Mouse (Mus musculus): ENCODE data around the gene Dennd5b.
A peak's percentile ranks its signal among the peaks of the same experiment; 100 is the strongest.

Dennd5b gene

DNA sequence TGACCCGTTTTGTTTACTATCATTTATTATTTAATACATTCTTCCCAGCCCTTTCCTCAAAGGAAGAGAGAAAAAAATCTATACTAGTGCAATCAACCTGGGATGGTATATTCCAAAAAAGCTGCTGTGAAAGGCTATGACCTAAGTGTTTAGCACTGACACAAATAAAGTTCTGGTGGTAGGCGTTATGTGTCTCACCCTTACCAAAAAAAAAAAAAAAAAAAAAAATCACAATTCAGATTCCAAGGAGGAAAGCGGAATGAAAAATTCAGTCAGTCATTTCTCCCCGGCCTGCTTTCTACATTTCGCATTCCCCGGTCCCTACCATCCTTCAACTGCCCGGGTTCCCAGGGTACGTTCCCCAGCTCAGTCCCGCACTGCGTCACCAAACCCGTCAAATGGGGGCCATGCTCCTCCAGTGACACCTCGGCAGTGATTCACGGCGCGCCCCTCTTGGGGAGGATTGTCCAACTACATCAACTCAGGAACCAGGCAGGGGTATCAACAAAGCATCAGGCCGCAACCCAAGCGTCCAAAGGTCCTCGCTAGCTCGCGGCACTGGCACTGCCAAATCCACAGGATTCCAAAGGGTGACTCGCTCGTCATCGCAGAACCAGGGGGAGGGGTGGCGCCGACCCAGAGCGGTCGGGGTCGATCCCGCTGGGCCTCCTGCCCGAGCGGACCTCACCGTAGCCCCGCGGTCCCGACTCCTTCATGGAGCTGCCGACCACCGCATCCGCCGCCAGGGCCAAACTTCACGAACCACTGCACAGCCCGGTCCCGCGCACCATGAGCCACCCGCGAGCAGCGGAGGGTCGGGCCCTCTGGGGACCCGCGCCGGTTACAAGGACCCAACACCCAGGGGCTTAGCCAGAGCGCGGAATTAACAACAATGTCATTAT lies 1.1 kb downstream of the Dennd5b start:
- DNase-seq (ENCODE audit: low spot score), result peak; percentile 60

DNA sequence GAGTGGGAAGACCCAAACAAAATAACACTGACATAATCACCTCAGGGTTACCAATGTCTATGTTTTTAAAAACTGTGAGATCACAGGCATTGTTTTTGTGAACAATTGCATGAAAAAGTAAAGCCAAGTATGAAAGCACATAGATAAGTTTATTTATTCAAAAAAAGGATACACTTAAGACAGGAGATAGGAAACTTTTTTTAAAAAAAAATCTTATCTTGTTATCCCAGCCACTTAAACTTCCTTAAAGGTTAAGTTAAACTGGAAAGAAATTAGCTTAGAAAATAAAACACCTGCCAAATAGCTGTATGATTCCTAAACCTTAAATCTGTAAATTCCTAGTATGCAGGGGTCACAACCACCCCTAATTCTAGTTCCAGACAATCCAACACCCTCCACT lies 2.5 kb downstream of the Dennd5b start:
- no peak for DNase-seq (ENCODE audit: low spot score)

- DNase-seq (ENCODE audit: low spot score), result no peak
Measured at GRCm38 (mm10) chr6:149097276-149097675, 4.2 kb downstream of the Dennd5b start.

GRCm38 (mm10) chr6:149096233-149096632 lies 5.2 kb downstream of the Dennd5b start:
- DNase-seq (ENCODE audit: low spot score), result no peak

- no peak for DNase-seq (ENCODE audit: low spot score)
Measured at GRCm38 (mm10) chr6:149095389-149095788, 6.1 kb downstream of the Dennd5b start.

DNA sequence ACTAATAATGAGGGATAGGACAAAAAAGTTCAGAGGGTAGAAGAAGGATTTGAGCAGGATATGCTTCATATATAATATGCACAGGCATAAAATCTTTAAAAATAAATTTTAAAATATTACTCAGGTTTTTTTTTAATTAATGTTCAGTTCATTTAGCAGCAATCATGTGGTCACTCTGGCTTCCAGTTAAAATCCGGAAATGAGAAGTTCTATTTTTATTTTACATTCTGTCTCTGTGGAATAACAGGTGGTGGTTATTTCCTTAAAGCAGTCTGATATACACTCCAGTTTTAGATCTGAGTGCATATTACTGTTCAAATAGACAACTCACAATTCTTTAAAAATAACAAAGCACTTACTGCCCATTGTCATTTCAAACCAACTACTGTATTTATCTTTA lies 6.9 kb downstream of the Dennd5b start:
- DNase-seq (ENCODE audit: low spot score), result no peak

GRCm38 (mm10) chr6:149093465-149093864 lies 8.0 kb downstream of the Dennd5b start:
- no peak for DNase-seq (ENCODE audit: low spot score)

DNA sequence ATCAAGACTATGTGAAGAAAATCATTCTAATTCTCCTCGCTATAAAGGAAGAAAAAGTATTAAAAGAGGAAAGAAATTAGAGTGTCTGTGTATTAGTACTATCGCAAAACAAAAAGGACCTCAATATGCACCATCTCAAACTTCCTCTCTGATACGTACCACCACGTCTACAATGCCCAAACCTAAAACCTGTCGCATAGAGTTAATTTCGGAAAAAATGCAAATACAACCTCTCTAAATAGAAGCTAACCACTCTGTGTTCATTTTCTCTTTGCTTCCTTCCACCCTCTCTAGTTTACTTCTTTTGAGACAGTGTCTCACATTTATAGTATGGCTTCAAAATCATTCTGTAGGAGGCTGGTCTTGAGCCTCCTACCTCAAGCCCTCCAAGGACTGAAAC lies 9.1 kb downstream of the Dennd5b start:
- DNase-seq (ENCODE audit: low spot score), result no peak

- no peak for DNase-seq (ENCODE audit: low spot score)
Measured at GRCm38 (mm10) chr6:149077136-149077808, 24.2 kb downstream of the Dennd5b start.

DNA sequence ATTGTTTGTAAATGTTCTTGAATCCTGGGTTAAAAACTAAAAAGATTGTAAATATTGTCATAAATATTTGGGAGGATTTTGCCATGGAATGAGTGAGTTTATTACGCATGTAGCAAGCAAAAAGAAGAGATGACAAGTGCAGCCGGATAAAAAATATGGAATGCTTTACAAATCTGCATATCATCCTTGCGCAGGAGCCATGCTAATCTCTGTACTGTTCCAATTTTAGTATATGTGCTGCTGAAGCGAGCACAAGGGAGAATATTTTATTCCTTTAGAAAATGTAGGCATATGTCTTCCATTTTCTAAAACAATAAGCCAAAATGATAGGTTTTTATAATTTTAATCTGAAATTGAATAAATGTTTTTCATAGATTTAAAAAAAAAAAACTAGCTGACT lies 27.6 kb downstream of the Dennd5b start:
- no peak for DNase-seq (ENCODE audit: low spot score)

DNA sequence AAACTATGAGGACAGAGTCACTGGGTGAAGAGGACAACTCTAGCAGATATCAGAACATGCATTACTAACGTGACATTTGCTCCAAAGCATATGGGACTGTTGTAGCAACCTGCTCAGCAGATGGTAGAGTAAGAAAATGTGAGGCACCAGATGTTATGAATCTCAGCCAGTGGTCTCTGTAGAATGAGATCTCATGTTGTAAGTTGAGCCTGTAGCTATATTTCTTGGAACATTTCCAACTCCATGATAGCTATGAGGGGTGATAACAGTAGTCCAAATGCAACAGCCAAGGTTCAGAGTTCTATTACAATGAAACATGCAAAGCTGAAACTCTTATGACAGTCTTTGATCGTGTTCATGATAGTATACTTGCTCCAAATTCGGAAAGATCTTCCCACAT lies 28.6 kb downstream of the Dennd5b start:
- DNase-seq (ENCODE audit: low spot score), result no peak

DNA sequence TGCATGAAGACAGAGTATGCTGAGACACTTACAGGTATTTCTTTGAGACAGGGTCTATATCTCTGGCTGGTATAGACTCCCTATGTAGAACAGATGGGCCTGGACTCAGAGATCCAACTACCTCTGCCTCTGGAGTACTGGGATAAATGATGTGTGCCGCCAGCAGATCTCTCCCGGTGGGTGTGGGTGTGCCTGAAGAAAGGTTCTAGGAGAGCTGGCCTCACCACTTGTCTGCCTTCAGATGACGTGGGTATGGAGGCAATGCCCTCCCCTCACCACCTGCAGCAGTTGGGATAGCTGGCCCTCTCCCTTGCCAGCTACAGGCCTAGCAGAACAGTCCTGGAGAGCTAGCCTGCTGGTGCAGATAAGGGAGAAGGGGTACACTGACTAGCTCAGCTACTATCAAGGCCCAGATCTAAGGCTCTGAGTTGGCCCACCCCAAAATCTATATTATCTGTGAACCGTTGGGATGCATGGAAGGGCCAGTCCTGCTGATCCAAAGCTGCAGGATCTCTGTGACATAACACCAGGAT lies 30.8 kb downstream of the Dennd5b start:
- DNase-seq (ENCODE audit: low spot score), result no peak

DNA sequence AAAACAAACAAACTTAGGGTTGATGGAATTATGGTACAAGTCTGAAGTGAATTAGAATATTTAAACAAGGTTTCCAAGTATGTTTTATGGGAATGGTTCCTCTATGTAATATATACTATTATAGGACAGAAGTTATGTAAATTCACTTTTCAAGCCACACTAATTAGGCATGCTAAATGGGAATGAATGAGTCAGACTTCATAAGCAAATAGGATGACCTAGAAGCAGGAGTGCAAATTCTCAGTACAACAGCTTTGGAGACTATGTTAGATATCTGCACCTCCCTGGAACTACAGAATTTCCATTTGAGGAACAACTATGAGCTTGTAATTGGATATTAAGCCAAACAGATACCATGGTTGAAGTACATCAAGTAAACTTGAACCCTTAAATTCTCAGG lies 38.1 kb downstream of the Dennd5b start:
- no peak for DNase-seq (ENCODE audit: low spot score)

DNA sequence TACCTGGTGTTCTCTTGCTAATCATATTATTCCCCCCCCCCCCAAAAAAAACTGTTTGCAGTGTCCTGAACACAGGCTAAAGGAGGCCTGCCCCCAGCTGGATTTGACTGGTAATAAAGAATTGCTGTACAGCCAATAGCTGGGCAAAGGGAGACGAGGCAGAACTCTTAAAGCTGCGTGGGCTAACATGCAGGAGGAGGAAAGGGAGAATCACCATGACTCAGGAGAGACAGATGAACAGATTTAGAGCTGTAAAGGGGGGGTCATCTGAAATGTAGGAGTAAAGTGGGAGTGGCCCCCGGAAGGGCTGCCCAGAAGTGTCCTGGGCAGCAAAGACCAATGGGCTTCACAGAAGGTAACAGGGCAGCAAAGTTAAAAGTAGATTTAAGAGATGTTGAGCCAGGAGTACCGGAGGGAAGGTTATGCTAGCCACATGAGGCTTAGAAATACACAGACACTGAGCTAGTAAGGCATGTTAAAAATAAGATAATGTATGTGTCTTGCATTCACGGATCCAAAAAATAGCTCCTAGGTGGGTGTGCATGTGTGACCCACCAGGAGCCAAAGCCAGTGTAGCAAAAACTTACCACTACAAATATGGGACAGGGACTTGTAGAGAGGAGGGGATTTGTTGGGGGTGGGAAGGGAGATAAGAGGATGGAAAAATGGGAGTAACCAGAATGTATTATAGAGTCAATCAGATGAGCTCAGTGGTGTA lies 40.7 kb downstream of the Dennd5b start:
- no peak for DNase-seq (ENCODE audit: low spot score)

- DNase-seq (ENCODE audit: low spot score), result peak; percentile 37
Measured at GRCm38 (mm10) chr6:149057947-149058391, 43.5 kb downstream of the Dennd5b start.

- DNase-seq (ENCODE audit: low spot score), result no peak
Measured at GRCm38 (mm10) chr6:149054780-149055179, 46.7 kb downstream of the Dennd5b start.

- no peak for DNase-seq (ENCODE audit: low spot score)
Measured at GRCm38 (mm10) chr6:149050978-149051723, 50.3 kb downstream of the Dennd5b start.

- DNase-seq (ENCODE audit: low spot score), result no peak
Measured at GRCm38 (mm10) chr6:149040099-149040498, 61.4 kb downstream of the Dennd5b start.

DNA sequence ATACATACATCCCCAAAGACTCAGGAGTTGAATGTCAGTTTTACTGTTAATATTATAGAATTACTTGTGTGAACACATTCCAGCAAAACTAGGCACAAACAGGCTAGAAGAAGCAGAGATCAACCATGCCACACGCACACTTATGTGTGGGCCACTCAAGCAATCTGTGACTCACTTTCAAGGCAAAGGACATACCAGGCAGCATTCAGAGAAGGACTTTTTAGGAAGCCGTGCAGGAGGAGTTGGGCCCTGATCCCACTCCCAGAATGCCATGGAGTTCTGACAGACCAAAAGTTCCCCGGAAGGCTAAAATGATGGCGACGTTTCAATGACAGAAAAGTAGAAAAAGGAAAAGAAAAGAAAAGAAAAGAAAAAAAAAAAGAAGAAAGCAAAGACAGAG lies 69.3 kb downstream of the Dennd5b start:
- DNase-seq (ENCODE audit: low spot score), result no peak

GRCm38 (mm10) chr6:149031377-149031776 lies 70.1 kb downstream of the Dennd5b start:
- no peak for DNase-seq (ENCODE audit: low spot score)

DNA sequence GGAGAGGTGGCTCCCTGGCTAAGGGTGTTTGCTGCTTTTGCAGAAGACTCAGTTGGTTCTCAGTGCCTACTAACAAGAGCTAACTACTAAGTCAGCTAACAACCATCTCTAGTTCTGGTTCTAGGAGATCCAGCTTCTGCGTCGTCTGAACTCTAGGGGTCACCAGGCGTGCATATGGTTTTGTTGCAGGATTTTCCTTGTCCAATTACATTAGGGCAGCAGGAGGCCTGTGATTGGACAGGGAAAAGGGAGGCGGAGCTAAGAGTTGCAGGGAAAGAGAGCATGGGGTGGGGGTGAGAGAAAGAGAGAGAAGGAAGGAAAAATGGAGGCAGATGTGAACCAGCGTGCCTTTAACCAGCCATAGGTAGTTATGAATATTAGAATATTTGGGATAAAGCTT lies 83.0 kb downstream of the Dennd5b start:
- DNase-seq (ENCODE audit: low spot score), result no peak

Data from layer of hippocampus, adult 11-12 months (tissue).